Mouse (Mus musculus) hematopoietic stem cell, adult 5-6 weeks (primary cell): ENCODE results near the gene Rimbp3. TPM values are rescaled to one million over a fixed set of nuclear protein-coding genes. Genes with fewer than 3 reads are reported as not detected.

Source experiments
- ATAC-seq, 2 experiments: fragments of 125-278 bp in 1 of 2; replicated peaks in 1 of 2; 2 replicates each; pipeline ENCODE4 v1.8.0; 2016 to 2017; ENCODE audit warnings: inconsistent platforms in 2 of 2, mild to moderate bottlenecking in 2 of 2, moderate number of reproducible peaks in 2 of 2, low read depth in 1 of 2, moderate TSS enrichment in 1 of 2; ENCODE audit not compliant: low FRiP score in 2 of 2, poor library complexity in 2 of 2, severe bottlenecking in 2 of 2, insufficient read depth in 1 of 2, low TSS enrichment in 1 of 2
- total RNA-seq: library from RNA; stranded (forward); fragments of 172-1452, 232-1000 nt; gene quantifications from 2 replicates; pipeline ENCODE4 v1.2.3, GENCODE M21; 2017

Rimbp3 gene
- total RNA-seq, 1 experiment from 2014 or later, result 0.25 TPM

- ATAC-seq, result no peak
Observed at GRCm38 (mm10) chr16:17247727-17248126, 39.3 kb downstream of the Rimbp3 start.

GRCm38 (mm10) chr16:17249135-17249534, 40.7 kb downstream of the Rimbp3 start:
- ATAC-seq, result peak; percentile 46 to 87

GRCm38 (mm10) chr16:17251539-17251938, 43.1 kb downstream of the Rimbp3 start:
- ATAC-seq, result no peak

GRCm38 (mm10) chr16:17252086-17252726, 43.8 kb downstream of the Rimbp3 start:
- ATAC-seq, result no peak

GRCm38 (mm10) chr16:17252841-17253240, 44.4 kb downstream of the Rimbp3 start:
- ATAC-seq, result no peak

- no peak for ATAC-seq
Observed at GRCm38 (mm10) chr16:17254005-17254597, 45.7 kb downstream of the Rimbp3 start.

- no peak for ATAC-seq
Observed at GRCm38 (mm10) chr16:17255270-17255669, 46.9 kb downstream of the Rimbp3 start.

GRCm38 (mm10) chr16:17257359-17257821, 49.0 kb downstream of the Rimbp3 start:
- ATAC-seq, result no peak

GRCm38 (mm10) chr16:17258917-17259316, 50.5 kb downstream of the Rimbp3 start:
- ATAC-seq, result no peak

- ATAC-seq, result no peak
Observed at GRCm38 (mm10) chr16:17261341-17261740, 52.9 kb downstream of the Rimbp3 start.

Other genes starting within 250 kb of the Rimbp3 start
- 119 and 156 TPM in 2 replicates for gene Mapk1, start 225.2 kb upstream of the Rimbp3 start, total RNA-seq
- gene Ypel1, start 138.9 kb upstream of the Rimbp3 start, total RNA-seq, result 13.5 and 14.4 TPM in 2 replicates
- 85.2 and 117 TPM in 2 replicates for gene Ppil2, start 97.3 kb upstream of the Rimbp3 start, total RNA-seq
- 5.0 and 9.0 TPM in 2 replicates for gene 2610318N02Rik, start 83.4 kb upstream of the Rimbp3 start, total RNA-seq
- 24.2 and 26.2 TPM in 2 replicates for gene Sdf2l1, start 76.2 kb upstream of the Rimbp3 start, total RNA-seq
- gene Ydjc, start 64.0 kb upstream of the Rimbp3 start, total RNA-seq, result 16.1 and 16.8 TPM in 2 replicates
- gene Ccdc116, start 61.4 kb upstream of the Rimbp3 start, total RNA-seq, result 0.35 and 4.3 TPM in 2 replicates
- gene Ube2l3, start 6.0 kb upstream of the Rimbp3 start, total RNA-seq, result 99.6 and 120 TPM in 2 replicates
- 2.9 and 3.9 TPM in 2 replicates for gene Hic2, start 25.0 kb downstream of the Rimbp3 start, total RNA-seq
- gene Tmem191c, start 67.5 kb downstream of the Rimbp3 start, total RNA-seq, result 12.4 and 27.3 TPM in 2 replicates
- gene Serpind1, start 122.8 kb downstream of the Rimbp3 start, total RNA-seq, result not detected in 2 replicates
- 19.8 and 23.1 TPM in 2 replicates for gene Snap29, start 197.4 kb downstream of the Rimbp3 start, total RNA-seq
- 42.2 and 46.0 TPM in 2 replicates for gene Pi4ka, start 197.7 kb downstream of the Rimbp3 start, total RNA-seq
- 27.4 and 35.1 TPM in 2 replicates for gene Crkl, start 243.4 kb downstream of the Rimbp3 start, total RNA-seq